Mouse (Mus musculus) brain, adult 2 months (tissue): Measurements from ENCODE around the gene Olfr1079.
"Not testable (repeated sequence)": the region's sequence is repeated elsewhere in the genome, so short reads cannot be mapped to it uniquely, and the experiment has no call there.

Source experiments
- DNase-seq: peaks from one replicate; pipeline ENCODE4 v3.0.0; 2011; ENCODE audit warnings: low read depth, low spot score

The Olfr1079 gene

GRCm38 (mm10) chr2:86542380-86542779 lies at the start of gene Olfr1079:
Gene Olfr1079 (minus strand): TSS chr2:86542480.
- DNase-seq = no peak

GRCm38 (mm10) chr2:86558135-86558534 lies 15.9 kb upstream of the Olfr1079 start, which contains the start of gene Olfr1080:
Gene Olfr1080 (minus strand): TSS chr2:86558235.
- DNase-seq = not testable (repeated sequence)

GRCm38 (mm10) chr2:86530991-86531390 lies 11.3 kb downstream of the Olfr1079 start:
- DNase-seq = peak; percentile 27

- no peak for DNase-seq
These were observed 34.1 kb downstream of the Olfr1079 start, which contains the start of gene Olfr1076 for GRCm38 (mm10) chr2:86508161-86508560. Gene Olfr1076 (plus strand): TSS chr2:86508461.

GRCm38 (mm10) chr2:86487286-86487685 lies 55.0 kb downstream of the Olfr1079 start, which contains the start of gene Olfr228:
Gene Olfr228 (minus strand): TSS chr2:86487386.
- DNase-seq = no peak
